Mouse (Mus musculus): ENCODE results near the gene Klk1b8. TPM values are rescaled to one million over a fixed set of nuclear protein-coding genes. Genes with fewer than 3 reads are reported as not detected.
"Not testable (repeated sequence)": the region's sequence is repeated elsewhere in the genome, so short reads cannot be mapped to it uniquely, and the experiment has no call there.

Gene Klk1b8
- polyA plus RNA-seq, 1 experiment from 2014 or later = not detected

DNA sequence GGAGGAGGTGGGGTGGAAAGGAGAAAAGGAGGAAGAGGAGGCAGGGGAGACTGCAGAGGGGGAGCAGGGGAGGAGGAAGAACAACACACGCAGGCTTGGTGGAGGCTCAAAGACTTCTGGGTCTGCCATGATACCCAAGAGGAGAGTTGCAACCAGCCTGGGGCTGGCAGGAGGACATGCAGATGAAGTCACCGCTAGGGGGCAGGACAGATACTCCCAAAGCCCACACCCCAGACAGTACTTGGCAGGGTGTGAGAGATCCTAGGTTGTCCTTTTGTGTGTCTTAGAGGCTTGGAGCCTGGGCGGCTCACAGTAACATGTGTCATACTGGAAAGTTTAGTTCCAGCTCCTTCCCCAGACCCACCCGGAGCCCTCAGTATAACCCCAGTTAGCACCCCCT is 21.9 kb upstream of the Klk1b8 start:
- H3K27me3 ChIP-seq (ENCODE audit: control insufficient read depth, insufficient read depth, low read length) = no peaks in the 10 kb centered on the region
- ATAC-seq (ENCODE audit: low FRiP score) = no peak
- H3K9ac ChIP-seq (ENCODE audit: low read length) = no peak overlapping the region
- 40% methylated on average over 4 of the region's 4 CpGs for WGBS
- no peak overlapping the region for H3K4me3 ChIP-seq (ENCODE audit: low read depth, low read length)
- H3K27ac ChIP-seq (ENCODE audit: low read depth, low read length) = no peak overlapping the region
- no peaks in the 10 kb centered on the region for H3K4me1 ChIP-seq (ENCODE audit: control insufficient read depth, insufficient read depth, low read length)
- H3K4me2 ChIP-seq = no peak overlapping the region
- no peaks in the 10 kb centered on the region for H3K9me3 ChIP-seq (ENCODE audit: control insufficient read depth, low read length)
- H3K36me3 ChIP-seq (ENCODE audit: control insufficient read depth, insufficient read depth, low read length) = no peaks in the 10 kb centered on the region
- no peak for DNase-seq (ENCODE audit: low spot score, missing footprints)

DNA sequence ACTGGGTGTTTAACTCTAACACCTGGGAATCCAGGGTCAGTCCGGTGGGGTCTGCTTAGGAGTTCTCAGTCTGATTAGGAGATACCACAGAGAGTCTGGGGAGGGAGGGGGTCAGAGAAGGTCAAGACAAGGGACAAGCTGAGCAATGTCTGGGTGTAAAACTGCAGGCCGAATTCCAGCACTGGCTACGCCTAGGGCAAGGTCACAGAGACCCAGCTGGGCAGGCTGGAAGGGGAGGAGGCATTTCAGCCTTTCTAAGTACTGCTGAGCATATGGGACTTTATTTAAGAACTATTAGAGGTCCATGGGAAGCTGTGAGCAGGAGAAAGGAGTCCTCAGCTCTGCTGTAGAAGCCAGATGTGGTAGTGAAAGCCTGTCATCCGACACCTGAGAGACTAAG is 18.1 kb upstream of the Klk1b8 start:
- no peak overlapping the region for H3K4me2 ChIP-seq
- ATAC-seq (ENCODE audit: low FRiP score) = no peak
- no peak overlapping the region for H3K9ac ChIP-seq (ENCODE audit: low read length)
- 75% methylated on average over 4 of the region's 4 CpGs for WGBS
- H3K4me1 ChIP-seq (ENCODE audit: control insufficient read depth, insufficient read depth, low read length) = no peaks in the 10 kb centered on the region
- H3K4me3 ChIP-seq (ENCODE audit: low read depth, low read length) = no peak overlapping the region
- H3K9me3 ChIP-seq (ENCODE audit: control insufficient read depth, low read length) = no peaks in the 10 kb centered on the region
- H3K27me3 ChIP-seq (ENCODE audit: control insufficient read depth, insufficient read depth, low read length) = no peaks in the 10 kb centered on the region
- H3K36me3 ChIP-seq (ENCODE audit: control insufficient read depth, insufficient read depth, low read length) = no peaks in the 10 kb centered on the region
- H3K27ac ChIP-seq (ENCODE audit: low read depth, low read length) = no peak overlapping the region
- no peak for DNase-seq (ENCODE audit: low spot score, missing footprints)

- Histone ChIP-seq H3K4me1 (ENCODE audit: control insufficient read depth, insufficient read depth, low read length) (no peaks in the 10 kb centered on the region), H3K4me2 (no peak within 1 kb of the TSS), H3K9ac (ENCODE audit: low read length) (no peak within 1 kb of the TSS), H3K27me3 (ENCODE audit: control insufficient read depth, insufficient read depth, low read length) (no peaks in the 10 kb centered on the region), H3K4me3 (ENCODE audit: low read depth, low read length) (no peak within 1 kb of the TSS), H3K9me3 (ENCODE audit: control insufficient read depth, low read length) (no peaks in the 10 kb centered on the region), H3K36me3 (ENCODE audit: control insufficient read depth, insufficient read depth, low read length) (no peaks in the 10 kb centered on the region), H3K27ac (ENCODE audit: low read depth, low read length) (no peak within 1 kb of the TSS)
- DNase-seq (ENCODE audit: low spot score, missing footprints) (no peak), ATAC-seq (ENCODE audit: low FRiP score) (no peak)
- WGBS = 83% methylated on average over 3 of the region's 3 CpGs
Observed at GRCm38 (mm10) chr7:43933440-43933839, 17.0 kb upstream of the Klk1b8 start, which contains the start of gene Klk15. Klk15 (plus strand) TSS chr7:43933740.

GRCm38 (mm10) chr7:43934747-43935146 is 15.7 kb upstream of the Klk1b8 start:
- H3K9ac ChIP-seq (ENCODE audit: low read length) = no peak overlapping the region
- no peaks in the 10 kb centered on the region for H3K9me3 ChIP-seq (ENCODE audit: control insufficient read depth, low read length)
- no peaks in the 10 kb centered on the region for H3K36me3 ChIP-seq (ENCODE audit: control insufficient read depth, insufficient read depth, low read length)
- H3K4me2 ChIP-seq = no peak overlapping the region
- no peaks in the 10 kb centered on the region for H3K27me3 ChIP-seq (ENCODE audit: control insufficient read depth, insufficient read depth, low read length)
- no peak for ATAC-seq (ENCODE audit: low FRiP score)
- no peaks in the 10 kb centered on the region for H3K4me1 ChIP-seq (ENCODE audit: control insufficient read depth, insufficient read depth, low read length)
- WGBS = 77% methylated on average over 3 of the region's 3 CpGs
- no peak overlapping the region for H3K4me3 ChIP-seq (ENCODE audit: low read depth, low read length)
- no peak overlapping the region for H3K27ac ChIP-seq (ENCODE audit: low read depth, low read length)
- no peak for DNase-seq (ENCODE audit: low spot score, missing footprints)

- H3K9ac ChIP-seq (ENCODE audit: low read length) = no peak overlapping the region
- 87% methylated on average over 14 of the region's 14 CpGs for WGBS
- DNase-seq (ENCODE audit: low spot score, missing footprints) (no peak), ATAC-seq (ENCODE audit: low FRiP score) (no peak)
- no peak overlapping the region for H3K4me2 ChIP-seq
- no peaks in the 10 kb centered on the region for H3K27me3 ChIP-seq (ENCODE audit: control insufficient read depth, insufficient read depth, low read length)
- no peaks in the 10 kb centered on the region for H3K4me1 ChIP-seq (ENCODE audit: control insufficient read depth, insufficient read depth, low read length)
- no peak overlapping the region for H3K4me3 ChIP-seq (ENCODE audit: low read depth, low read length)
- no peak overlapping the region for H3K27ac ChIP-seq (ENCODE audit: low read depth, low read length)
- no peaks in the 10 kb centered on the region for H3K9me3 ChIP-seq (ENCODE audit: control insufficient read depth, low read length)
- H3K36me3 ChIP-seq (ENCODE audit: control insufficient read depth, insufficient read depth, low read length) = no peaks in the 10 kb centered on the region
Observed at GRCm38 (mm10) chr7:43936551-43936950, 13.9 kb upstream of the Klk1b8 start.

DNA sequence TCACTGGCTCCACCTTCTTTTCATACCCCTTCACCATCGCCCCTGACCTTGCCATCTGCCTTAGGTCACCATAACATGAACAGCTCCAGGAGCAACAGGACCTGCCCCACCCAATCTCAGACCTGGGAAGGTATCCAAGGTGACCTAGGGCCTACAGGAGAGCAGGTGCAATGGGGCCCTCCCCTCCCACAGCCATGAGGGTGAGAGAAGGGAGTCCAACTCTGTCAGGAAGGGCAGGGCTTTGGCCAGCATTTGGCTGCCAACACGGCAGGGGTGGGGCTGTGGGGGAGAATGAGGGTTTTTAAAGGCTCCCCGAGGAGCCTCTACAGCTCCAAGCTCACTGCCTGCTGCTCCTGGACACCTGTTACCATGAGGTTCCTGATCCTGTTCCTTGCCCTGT is 8.2 kb upstream of the Klk1b8 start:
- H3K27ac ChIP-seq (ENCODE audit: low read depth, low read length); H3K4me3 ChIP-seq (ENCODE audit: low read depth, low read length); H3K4me2 ChIP-seq; DNase-seq (ENCODE audit: low spot score, missing footprints); H3K27me3 ChIP-seq (ENCODE audit: control insufficient read depth, insufficient read depth, low read length); H3K4me1 ChIP-seq (ENCODE audit: control insufficient read depth, insufficient read depth, low read length); H3K9me3 ChIP-seq (ENCODE audit: control insufficient read depth, low read length); ATAC-seq (ENCODE audit: low FRiP score); H3K36me3 ChIP-seq (ENCODE audit: control insufficient read depth, insufficient read depth, low read length); H3K9ac ChIP-seq (ENCODE audit: low read length): not testable (repeated sequence)
- 52% methylated on average over 3 of the region's 3 CpGs for WGBS

DNA sequence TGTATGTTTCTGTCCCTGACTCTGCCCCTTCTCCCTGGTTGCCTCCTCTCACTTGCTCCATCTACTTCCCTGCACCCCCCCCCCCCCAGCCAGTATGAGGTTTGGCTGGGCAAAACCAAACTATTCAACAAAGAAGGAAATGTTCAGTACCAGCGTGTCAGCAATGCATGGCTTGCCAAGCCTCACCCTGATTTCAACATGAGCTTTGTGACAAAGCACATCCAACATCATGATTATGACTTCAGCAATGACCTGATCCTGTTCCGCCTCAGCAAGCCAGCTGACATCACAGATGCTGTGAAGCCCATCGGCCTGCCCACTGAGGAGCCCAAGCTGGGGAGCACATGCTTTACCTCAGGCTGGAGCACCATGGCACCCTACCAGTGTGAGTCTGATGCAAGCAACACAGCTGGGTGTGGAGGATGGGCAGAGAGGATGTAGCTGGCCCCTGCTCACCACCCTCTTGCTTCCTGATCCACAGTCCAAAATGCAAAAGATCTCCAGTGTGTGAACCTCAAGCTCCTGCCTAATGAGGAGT is 5.7 kb upstream of the Klk1b8 start:
- no peaks in the 10 kb centered on the region for H3K4me1 ChIP-seq (ENCODE audit: control insufficient read depth, insufficient read depth, low read length)
- H3K9me3 ChIP-seq (ENCODE audit: control insufficient read depth, low read length) = no peaks in the 10 kb centered on the region
- ATAC-seq (ENCODE audit: low FRiP score) (no peak), DNase-seq (ENCODE audit: low spot score, missing footprints) (no peak)
- 87% methylated on average over 3 of the region's 3 CpGs for WGBS
- H3K36me3 ChIP-seq (ENCODE audit: control insufficient read depth, insufficient read depth, low read length) = no peaks in the 10 kb centered on the region
- no peak overlapping the region for H3K27ac ChIP-seq (ENCODE audit: low read depth, low read length)
- H3K9ac ChIP-seq (ENCODE audit: low read length) = no peak overlapping the region
- no peak overlapping the region for H3K4me3 ChIP-seq (ENCODE audit: low read depth, low read length)
- no peak overlapping the region for H3K4me2 ChIP-seq
- H3K27me3 ChIP-seq (ENCODE audit: control insufficient read depth, insufficient read depth, low read length) = no peaks in the 10 kb centered on the region

DNA sequence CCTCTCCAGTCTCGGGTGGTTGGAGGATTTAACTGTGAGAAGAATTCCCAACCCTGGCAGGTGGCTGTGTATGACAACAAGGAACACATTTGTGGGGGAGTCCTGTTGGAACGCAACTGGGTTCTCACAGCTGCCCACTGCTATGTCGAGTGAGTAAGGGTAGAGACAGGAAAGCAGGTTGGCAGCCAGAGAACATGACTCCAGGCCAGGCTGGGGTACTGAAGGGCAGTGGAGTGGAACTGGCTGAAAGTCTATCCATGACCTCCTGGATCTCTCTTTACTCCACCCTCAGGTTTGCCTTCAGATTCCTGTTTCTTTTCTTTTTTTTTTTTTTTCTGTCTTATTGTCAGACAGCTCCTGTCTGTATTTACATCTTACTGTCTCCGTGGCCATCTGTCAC is 2.2 kb downstream of the Klk1b8 start:
- Histone ChIP-seq H3K27ac (ENCODE audit: low read depth, low read length) (no peak overlapping the region), H3K36me3 (ENCODE audit: control insufficient read depth, insufficient read depth, low read length) (no peaks in the 10 kb centered on the region), H3K4me1 (ENCODE audit: control insufficient read depth, insufficient read depth, low read length) (no peaks in the 10 kb centered on the region), H3K9me3 (ENCODE audit: control insufficient read depth, low read length) (no peaks in the 10 kb centered on the region), H3K27me3 (ENCODE audit: control insufficient read depth, insufficient read depth, low read length) (no peaks in the 10 kb centered on the region), H3K4me2 (no peak overlapping the region), H3K9ac (ENCODE audit: low read length) (no peak overlapping the region), H3K4me3 (ENCODE audit: low read depth, low read length) (no peak overlapping the region)
- WGBS = 69% methylated on average over 4 of the region's 4 CpGs
- ATAC-seq (ENCODE audit: low FRiP score) (no peak), DNase-seq (ENCODE audit: low spot score, missing footprints) (no peak)

GRCm38 (mm10) chr7:43966451-43966850 is 16.0 kb downstream of the Klk1b8 start, which contains the start of gene Klk1b1:
Klk1b1 (plus strand) TSS chr7:43966751.
- H3K27ac ChIP-seq (ENCODE audit: low read depth, low read length) = no peak within 1 kb of the TSS
- no peak for DNase-seq (ENCODE audit: low spot score, missing footprints)
- 73% methylated on average over 3 of the region's 3 CpGs for WGBS
- H3K36me3 ChIP-seq (ENCODE audit: control insufficient read depth, insufficient read depth, low read length) = no peaks in the 10 kb centered on the region
- H3K4me1 ChIP-seq (ENCODE audit: control insufficient read depth, insufficient read depth, low read length) = no peaks in the 10 kb centered on the region
- no peak within 1 kb of the TSS for H3K4me3 ChIP-seq (ENCODE audit: low read depth, low read length)
- no peak within 1 kb of the TSS for H3K9ac ChIP-seq (ENCODE audit: low read length)
- H3K27me3 ChIP-seq (ENCODE audit: control insufficient read depth, insufficient read depth, low read length) = no peaks in the 10 kb centered on the region
- no peak for ATAC-seq (ENCODE audit: low FRiP score)
- no peaks in the 10 kb centered on the region for H3K9me3 ChIP-seq (ENCODE audit: control insufficient read depth, low read length)
- no peak within 1 kb of the TSS for H3K4me2 ChIP-seq

All from midbrain, embryonic 11.5 days (tissue).